Mouse (Mus musculus) Patski (cell line): ENCODE measurements around the gene Fshb. TPM values are rescaled to one million over a fixed set of nuclear protein-coding genes. Genes with fewer than 3 reads are reported as not detected.
A peak's percentile ranks its signal among the peaks of the same experiment; 100 is the strongest.

ENCODE experiments used
- ATAC-seq: fragments of 100-300 bp; one replicate; pipeline ENCODE4 v1.8.0; 2021
- CTCF ChIA-PET: fragments of 350-600 bp; sonication (Branson Sonifier 250); formaldehyde crosslinking; loops from one replicate; lab custom pipeline; 2022; ENCODE audit warnings: inconsistent platforms; lab: Charles Lee
- POLR2A ChIA-PET: fragments of 350-600 bp; sonication (Branson Sonifier 250); formaldehyde crosslinking; loops from one replicate; lab custom pipeline; 2022; ENCODE audit warnings: antibody characterized with exemption, inconsistent platforms; lab: Charles Lee
- DNase-seq: peaks from one replicate; pipeline ENCODE4 v3.0.0-alpha.2; 2011; ENCODE audit warnings: low read depth, low spot score
- H3K27me3 ChIP-seq: fragments of 371-371 bp; one replicate; pipeline ENCODE4 v1.5.1; 2021
- CTCF ChIP-seq: fragments of 100-300 bp; IDR thresholded peaks from one replicate; pipeline ENCODE4 v1.5.1; 2021
- in situ Hi-C: fragments of 300-500 bp; cut with MboI; formaldehyde crosslinking; loops from 3 replicates; pipeline ENCODE4 v1.11.1; 2018; ENCODE audit warnings: low pct_unique_long_range_greater_than_20kb, mixed read lengths
- polyA plus RNA-seq: library from polyadenylated mRNA; unstranded; gene quantifications from one replicate; pipeline ENCODE4 v1.2.3, GENCODE M21; 2021

Fshb gene
- polyA plus RNA-seq, 1 experiment from 2014 or later: not detected

DNA sequence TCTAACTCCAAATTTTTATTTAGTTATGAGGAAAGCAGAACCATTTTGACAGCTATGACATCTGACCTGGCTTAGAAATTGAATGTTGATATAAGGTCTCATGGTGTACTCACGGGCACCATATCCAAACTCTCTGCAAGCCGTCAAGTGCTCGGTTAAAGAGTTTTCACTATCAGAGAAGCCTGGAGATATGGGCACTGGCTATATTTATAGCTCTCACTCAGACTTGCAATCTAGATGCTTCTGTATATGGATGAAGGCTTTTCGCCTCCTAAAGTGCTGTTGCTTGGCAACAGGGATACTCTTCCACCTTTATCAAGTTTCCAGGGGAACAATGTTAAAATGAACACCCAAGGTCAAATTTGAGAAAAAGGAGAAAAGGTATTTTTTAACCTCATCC, 47.1 kb downstream of the Fshb start:
- TF ChIP-seq CTCF: no peak
- ChIA-PET CTCF (interaction anchor here (1.4 kb wide), 1 partner anchor 12 kb away, joined by 4 read pairs; no protein-coding TSS in a partner anchor), POLR2A (no interaction called here)
- peaks cover 5% of the 10 kb centered on the region for H3K27me3 ChIP-seq
- no peak for ATAC-seq
- in situ Hi-C loops: no loop called here
- no peak for DNase-seq

DNA sequence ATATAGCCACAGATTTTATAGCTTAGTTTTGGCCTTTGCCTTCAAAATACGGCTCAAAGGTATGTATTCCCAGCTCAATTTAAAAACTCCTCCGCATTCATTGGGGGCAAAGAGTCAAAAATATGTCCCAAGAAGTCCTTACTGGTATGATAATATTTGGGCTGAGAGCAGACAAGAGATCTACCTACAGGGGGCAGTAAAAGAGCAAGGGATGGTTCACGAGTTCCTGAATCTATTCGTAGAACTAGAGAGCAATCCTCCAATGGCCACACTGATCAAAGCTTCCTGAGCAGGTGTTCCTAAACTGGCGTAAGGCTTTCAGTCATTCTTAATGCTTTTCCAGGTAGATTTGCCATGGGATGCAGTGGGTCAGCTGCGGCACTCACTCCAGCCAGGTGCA, 49.3 kb downstream of the Fshb start:
- ATAC-seq (no peak), DNase-seq (no peak)
- H3K27me3 ChIP-seq: peaks cover 3% of the 10 kb centered on the region
- peak; percentile 25 for TF ChIP-seq CTCF
- in situ Hi-C loops: no loop called here
- CTCF ChIA-PET: interaction anchor here (0.9 kb wide), 1 partner anchor 11 kb away, joined by 3 read pairs; no protein-coding TSS in a partner anchor
- POLR2A ChIA-PET: no interaction called here

DNA sequence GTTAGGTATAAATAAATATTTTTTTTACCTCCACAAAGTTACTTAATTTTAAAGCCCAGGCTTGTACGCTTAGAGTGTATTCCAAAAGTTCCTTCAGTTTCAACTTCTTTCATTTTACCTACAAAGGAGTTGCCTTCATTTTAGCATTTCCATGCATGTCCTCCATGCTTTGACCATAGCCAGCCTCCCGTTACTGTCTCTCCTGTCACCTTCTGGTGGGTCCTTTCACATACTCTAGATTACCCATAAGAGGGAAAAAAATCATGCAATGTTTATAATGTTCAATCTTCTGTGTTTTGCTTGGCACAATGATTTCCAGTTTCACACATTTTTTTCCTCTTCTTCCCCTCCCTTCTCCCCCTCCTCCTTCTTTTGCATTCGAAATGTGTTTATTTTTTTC, 53.1 kb downstream of the Fshb start:
- ChIA-PET CTCF (no interaction called here), POLR2A (no interaction called here)
- no peak for ATAC-seq
- DNase-seq: no peak
- TF ChIP-seq CTCF: peak; percentile 51
- H3K27me3 ChIP-seq: no peaks in the 10 kb centered on the region
- in situ Hi-C loops: no loop called here

Other genes starting within 250 kb of the Fshb start
- gene Arl14ep, start 85.2 kb downstream of the Fshb start, polyA plus RNA-seq: 36.8 TPM
- gene Kcna4, start 231.0 kb upstream of the Fshb start, polyA plus RNA-seq: not detected